Mouse (Mus musculus) small intestine, adult 2 months (tissue): Measurements from ENCODE around the gene Hoxb8.
A peak's percentile ranks its signal among the peaks of the same experiment; 100 is the strongest.

Experiments
- CTCF ChIP-seq: fragments of 200-500 bp; IDR thresholded peaks from 2 replicates; pipeline ENCODE4 v1.5.1; 2012; ENCODE audit warnings: low read depth, mild to moderate bottlenecking, control low read depth, inconsistent platforms, low read length, moderate library complexity, mixed read lengths; ENCODE audit not compliant: insufficient replicate concordance, insufficient read length; ENCODE audit errors: extremely low read depth
- POLR2A ChIP-seq: fragments of 200-500 bp; IDR thresholded peaks from 2 replicates; pipeline ENCODE4 v1.6.1; 2012; ENCODE audit warnings: low read depth, mild to moderate bottlenecking, control low read depth, inconsistent platforms, low read length, moderate library complexity

- TF ChIP-seq POLR2A (no peak), CTCF (peak; percentile 79)
Measured at GRCm38 (mm10) chr11:96303151-96304099, 21.7 kb downstream of the Hoxb8 start, which contains the start of gene Hoxb5.
